Mouse (Mus musculus) intestine, embryonic 15.5 days (tissue): ENCODE measurements around the gene Gfer. TPM values are rescaled to one million over a fixed set of nuclear protein-coding genes. Genes with fewer than 3 reads are reported as not detected.
"Not testable (repeated sequence)": the region's sequence is repeated elsewhere in the genome, so short reads cannot be mapped to it uniquely, and the experiment has no call there.

ENCODE experiments used
- ATAC-seq: fragments of 200-750 bp; cut with Nextera tagmentation; 2 replicates; pipeline ENCODE4 v1.8.0; 2017; ENCODE audit warnings: moderate TSS enrichment, moderate library complexity
- H3K27ac ChIP-seq: fragments of 300-500 bp; sonication (generic); 2 replicates; pipeline ENCODE4 v1.5.1; 2015; ENCODE audit warnings: mild to moderate bottlenecking, inconsistent platforms
- H3K27me3 ChIP-seq: fragments of 300-500 bp; sonication (generic); replicated peaks from 2 replicates; pipeline ENCODE4 v1.6.1; 2015; ENCODE audit warnings: inconsistent platforms
- H3K36me3 ChIP-seq: fragments of 300-500 bp; sonication (generic); 2 replicates; pipeline ENCODE4 v1.6.1; 2015; ENCODE audit warnings: inconsistent platforms
- H3K4me1 ChIP-seq: fragments of 300-500 bp; sonication (generic); replicated peaks from 2 replicates; pipeline ENCODE4 v1.6.1; 2015; ENCODE audit warnings: inconsistent platforms
- H3K4me2 ChIP-seq: fragments of 300-500 bp; sonication (generic); replicated peaks from 2 replicates; pipeline ENCODE4 v1.6.1; 2015; ENCODE audit warnings: mild to moderate bottlenecking, inconsistent platforms
- H3K4me3 ChIP-seq: fragments of 300-500 bp; sonication (generic); replicated peaks from 2 replicates; pipeline ENCODE4 v1.5.1; 2015; ENCODE audit warnings: inconsistent platforms
- H3K9ac ChIP-seq: fragments of 300-500 bp; sonication (generic); 2 replicates; pipeline ENCODE4 v1.6.1; 2015; ENCODE audit warnings: inconsistent platforms
- H3K9me3 ChIP-seq: fragments of 300-500 bp; sonication (generic); 2 replicates; pipeline ENCODE4 v1.6.1; 2016; ENCODE audit warnings: inconsistent platforms
- WGBS: fragments of 180-500 bp; shearing (Covaris S2); methylation state at CpG from one replicate; pipeline ENCODE4 v1.1.7; 2015; 5-methylcytosine and 5-hydroxymethylcytosine counted together
- polyA plus RNA-seq: library from polyadenylated mRNA; unstranded; fragments of >200 nt; fragmentation: Nextera tagmentation; extraction: Ambion mirVana; gene quantifications from 2 replicates; pipeline ENCODE4 v1.2.1, GENCODE M21; 2015

The Gfer gene
- polyA plus RNA-seq, 1 experiment from 2014 or later = 45.9 TPM

DNA sequence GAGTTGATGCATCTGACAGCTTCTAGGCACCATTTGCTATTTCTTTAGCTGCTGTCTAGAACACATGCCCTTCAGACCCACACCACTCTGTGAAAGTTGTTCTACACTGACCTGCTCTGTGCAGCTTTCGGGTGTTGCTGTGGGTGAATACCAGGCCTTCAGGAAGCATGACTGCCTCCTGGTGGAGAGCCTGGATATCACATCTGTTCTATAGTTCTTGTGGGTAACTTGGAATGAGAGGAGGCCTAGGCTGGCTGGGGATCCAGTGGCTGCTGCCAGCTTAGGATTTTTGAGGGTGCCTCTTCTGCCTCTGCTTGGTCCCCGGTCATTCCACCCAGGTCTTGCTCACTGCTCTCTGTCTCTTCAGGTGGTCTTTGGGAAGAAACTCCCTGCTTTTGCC, 19.8 kb downstream of the Gfer start:
- H3K4me2 ChIP-seq = no peak overlapping the region
- H3K4me3 ChIP-seq = no peak overlapping the region
- peaks cover 43% of the 10 kb centered on the region for H3K36me3 ChIP-seq
- H3K9ac ChIP-seq = no peak overlapping the region
- no peaks in the 10 kb centered on the region for H3K27me3 ChIP-seq
- peaks cover 19% of the 10 kb centered on the region for H3K4me1 ChIP-seq
- no peaks in the 10 kb centered on the region for H3K9me3 ChIP-seq
- WGBS = 67% methylated on average over 2 of the region's 2 CpGs
- no peak overlapping the region for H3K27ac ChIP-seq
- no peak for ATAC-seq

DNA sequence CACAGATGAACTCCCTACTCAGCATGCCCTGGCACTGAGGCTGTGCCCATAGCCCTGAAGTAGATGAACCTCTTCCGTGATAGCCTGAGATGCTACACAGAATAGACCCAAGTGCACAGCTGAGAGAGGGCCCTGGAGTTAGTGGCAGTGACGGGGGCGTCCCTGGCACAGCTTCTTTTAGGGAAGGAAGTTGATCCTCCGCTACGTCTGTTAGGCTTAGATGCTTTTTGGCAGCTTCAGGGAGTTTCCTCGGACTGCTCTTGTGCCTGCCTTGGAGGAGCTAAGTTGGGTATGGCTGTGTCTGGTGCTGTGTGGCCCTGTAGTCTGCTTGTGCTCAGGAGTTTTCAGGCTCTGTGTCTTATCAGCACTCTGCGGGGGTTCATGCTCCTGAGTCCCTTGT, 21.7 kb downstream of the Gfer start:
- peaks cover 25% of the 10 kb centered on the region for H3K36me3 ChIP-seq
- no peaks in the 10 kb centered on the region for H3K9me3 ChIP-seq
- no peak overlapping the region for H3K4me2 ChIP-seq
- H3K27me3 ChIP-seq = no peaks in the 10 kb centered on the region
- no peak overlapping the region for H3K27ac ChIP-seq
- ATAC-seq = no peak
- peaks cover 27% of the 10 kb centered on the region for H3K4me1 ChIP-seq
- H3K9ac ChIP-seq = no peak overlapping the region
- no peak overlapping the region for H3K4me3 ChIP-seq
- WGBS = 80% methylated on average over 7 of the region's 7 CpGs

GRCm38 (mm10) chr17:24672141-24672540, 23.8 kb downstream of the Gfer start:
- H3K4me3 ChIP-seq = peak overlapping the region; percentile 3
- WGBS = 12% methylated on average over 5 of the region's 5 CpGs
- peaks cover 35% of the 10 kb centered on the region for H3K4me1 ChIP-seq
- peak; percentile 44 for ATAC-seq
- peaks cover 7% of the 10 kb centered on the region for H3K36me3 ChIP-seq
- no peaks in the 10 kb centered on the region for H3K27me3 ChIP-seq
- peak overlapping the region; percentile 61 for H3K4me2 ChIP-seq
- H3K9me3 ChIP-seq = no peaks in the 10 kb centered on the region
- no peak overlapping the region for H3K9ac ChIP-seq
- peak overlapping the region; percentile 58; the same call in 1 of the 2 replicates for H3K27ac ChIP-seq

DNA sequence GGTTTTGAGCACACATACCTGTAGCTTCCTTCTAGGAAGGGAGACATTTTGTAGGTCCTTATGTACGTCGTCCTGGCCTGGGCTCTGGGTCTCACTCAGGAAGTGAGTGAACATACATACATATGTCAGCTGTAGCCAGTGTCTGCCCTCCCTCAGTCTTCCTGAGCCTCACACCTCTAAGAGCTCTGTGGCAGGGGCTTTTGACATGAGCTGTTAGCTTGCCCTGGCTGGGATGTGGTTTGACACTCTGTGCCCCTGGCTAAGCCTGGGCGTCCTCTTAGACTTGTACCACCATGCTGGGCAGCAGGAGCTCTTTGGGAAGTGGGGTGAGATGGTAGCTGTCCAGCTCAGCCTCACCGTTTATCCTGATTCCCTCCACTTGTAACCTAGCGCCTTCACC, 24.6 kb downstream of the Gfer start:
- Histone ChIP-seq H3K9ac (no peak overlapping the region), H3K27ac (no peak overlapping the region), H3K9me3 (no peaks in the 10 kb centered on the region), H3K4me2 (peak overlapping the region; percentile 61), H3K36me3 (peaks cover 1% of the 10 kb centered on the region; the same call in 1 of the 2 replicates), H3K27me3 (no peaks in the 10 kb centered on the region), H3K4me3 (0 out of 2 replicates have a peak overlapping the region, but pooled peaks have one; percentile 96), H3K4me1 (peaks cover 31% of the 10 kb centered on the region)
- 62% methylated on average over 5 of the region's 5 CpGs for WGBS
- no peak for ATAC-seq

GRCm38 (mm10) chr17:24670246-24670844, 25.6 kb downstream of the Gfer start:
- Histone ChIP-seq H3K4me3 (peak overlapping the region; percentile 96), H3K36me3 (no peaks in the 10 kb centered on the region), H3K4me1 (peaks cover 28% of the 10 kb centered on the region), H3K27me3 (no peaks in the 10 kb centered on the region), H3K27ac (peak overlapping the region; percentile 83; the same call in 1 of the 2 replicates), H3K4me2 (peak overlapping the region; percentile 61), H3K9ac (peak overlapping the region; percentile 98), H3K9me3 (no peaks in the 10 kb centered on the region)
- 7% methylated on average over 8 of the region's 8 CpGs for WGBS
- ATAC-seq = no peak

DNA sequence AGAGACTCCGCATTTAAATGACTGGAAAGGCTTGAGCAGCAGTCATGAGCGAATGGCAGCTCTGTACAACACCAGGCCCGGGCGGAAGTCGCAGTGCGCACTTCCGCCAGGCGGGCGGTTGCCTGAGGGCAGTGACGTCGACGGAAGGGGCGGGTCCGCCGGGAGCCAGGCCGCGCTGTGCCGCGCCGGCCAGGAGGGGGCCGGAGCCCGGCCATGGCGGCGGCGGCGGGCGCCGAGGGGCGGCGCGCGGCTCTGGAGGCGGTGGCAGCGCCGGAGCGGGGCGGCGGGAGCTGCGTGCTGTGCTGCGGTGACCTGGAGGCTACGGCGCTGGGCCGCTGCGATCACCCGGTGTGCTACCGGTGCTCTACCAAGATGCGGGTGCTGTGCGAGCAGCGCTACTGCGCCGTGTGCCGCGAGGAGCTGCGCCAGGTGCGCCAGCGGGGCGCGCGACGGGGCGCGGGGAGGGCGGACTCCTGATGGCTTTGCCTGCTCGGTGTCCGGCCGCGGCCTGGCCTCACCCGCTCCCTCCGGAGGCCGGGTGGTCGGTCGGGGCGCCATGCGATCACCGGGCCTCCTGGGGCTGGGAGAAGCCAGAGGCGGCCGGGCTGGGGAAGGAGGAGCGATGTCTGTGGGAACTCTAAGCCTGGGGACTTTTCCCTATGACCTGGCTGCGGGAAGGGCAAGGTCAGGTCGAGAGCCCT, 26.3 kb downstream of the Gfer start, which contains the start of gene Zfp598:
Gene Zfp598 (plus strand): TSS at position 143 of the 701 bp plus-strand sequence.
- H3K27ac ChIP-seq = peak within 1 kb of the TSS; percentile 83
- peak within 1 kb of the TSS; percentile 61 for H3K4me2 ChIP-seq
- peak within 1 kb of the TSS; percentile 96 for H3K4me3 ChIP-seq
- no peaks in the 10 kb centered on the region for H3K36me3 ChIP-seq
- H3K27me3 ChIP-seq = no peaks in the 10 kb centered on the region
- peak within 1 kb of the TSS; percentile 98 for H3K9ac ChIP-seq
- no peaks in the 10 kb centered on the region for H3K9me3 ChIP-seq
- H3K4me1 ChIP-seq = peaks cover 28% of the 10 kb centered on the region
- under 1% methylated on average over 70 of the region's 80 CpGs for WGBS
- peak; percentile 98 for ATAC-seq

- H3K36me3 ChIP-seq = not testable (repeated sequence)
- ATAC-seq = peak; percentile 6
- 7% methylated on average over 15 of the region's 15 CpGs for WGBS
These were observed 26.8 kb downstream of the Gfer start for GRCm38 (mm10) chr17:24669214-24669544.

GRCm38 (mm10) chr17:24667416-24667815, 28.5 kb downstream of the Gfer start:
- WGBS = 26% methylated on average over 6 of the region's 6 CpGs
- H3K36me3 ChIP-seq = no peaks in the 10 kb centered on the region
- H3K4me3 ChIP-seq = no peak overlapping the region
- H3K27me3 ChIP-seq = no peaks in the 10 kb centered on the region
- H3K9ac ChIP-seq = no peak overlapping the region
- ATAC-seq = no peak
- no peak overlapping the region for H3K4me2 ChIP-seq
- H3K27ac ChIP-seq = no peak overlapping the region
- H3K9me3 ChIP-seq = no peaks in the 10 kb centered on the region
- H3K4me1 ChIP-seq = peaks cover 28% of the 10 kb centered on the region

More at GRCm38 (mm10) chr17:24669214-24669544, 26.8 kb downstream of the Gfer start:
- Histone ChIP-seq H3K4me2 (peak overlapping the region; percentile 61), H3K27ac (peak overlapping the region; percentile 13; the same call in 1 of the 2 replicates), H3K9ac (peak overlapping the region; percentile 98), H3K4me3 (peak overlapping the region; percentile 96), H3K4me1 (peaks cover 28% of the 10 kb centered on the region)
- H3K27me3 ChIP-seq, H3K9me3 ChIP-seq: not testable (repeated sequence)

GRCm38 (mm10) chr17:24667011-24667410, 28.9 kb downstream of the Gfer start:
- H3K4me1 ChIP-seq = peaks cover 24% of the 10 kb centered on the region
- H3K9me3 ChIP-seq, H3K27ac ChIP-seq, H3K4me3 ChIP-seq, H3K27me3 ChIP-seq, ATAC-seq, H3K4me2 ChIP-seq, H3K9ac ChIP-seq, H3K36me3 ChIP-seq: not testable (repeated sequence)
- WGBS = 54% methylated on average over 7 of the region's 7 CpGs

GRCm38 (mm10) chr17:24658017-24658758, 37.8 kb downstream of the Gfer start, which contains the start of gene Npw:
Npw (minus strand) TSS chr17:24658457.
- Histone ChIP-seq H3K9me3 (no peaks in the 10 kb centered on the region), H3K9ac (peak within 1 kb of the TSS; percentile 62), H3K4me1 (peaks cover 12% of the 10 kb centered on the region), H3K27ac (no peak within 1 kb of the TSS), H3K27me3 (peaks cover 40% of the 10 kb centered on the region), H3K36me3 (no peaks in the 10 kb centered on the region), H3K4me3 (peak within 1 kb of the TSS; percentile 43), H3K4me2 (peak within 1 kb of the TSS; percentile 96)
- 2% methylated on average over 47 of the region's 47 CpGs for WGBS
- ATAC-seq = peak; percentile 52

GRCm38 (mm10) chr17:24654969-24655368, 41.0 kb downstream of the Gfer start:
- no peak for ATAC-seq

More at GRCm38 (mm10) chr17:24654969-24655368, 41.0 kb downstream of the Gfer start:
- peaks cover 17% of the 10 kb centered on the region for H3K4me1 ChIP-seq
- no peaks in the 10 kb centered on the region for H3K36me3 ChIP-seq
- H3K27ac ChIP-seq = no peak overlapping the region
- 69% methylated on average over 4 of the region's 4 CpGs for WGBS
- no peak overlapping the region for H3K4me3 ChIP-seq
- H3K9me3 ChIP-seq = no peaks in the 10 kb centered on the region
- no peak overlapping the region for H3K4me2 ChIP-seq
- peaks cover 30% of the 10 kb centered on the region for H3K27me3 ChIP-seq
- no peak overlapping the region for H3K9ac ChIP-seq
